Mouse (Mus musculus): ENCODE measurements at regions not wholly inside any gene's neighbourhood (a gene's known extent, or its start where the extent isn't known, plus 50 kb on each side); places are given as distances from the start of the nearest gene placed in this dataset.

DNA sequence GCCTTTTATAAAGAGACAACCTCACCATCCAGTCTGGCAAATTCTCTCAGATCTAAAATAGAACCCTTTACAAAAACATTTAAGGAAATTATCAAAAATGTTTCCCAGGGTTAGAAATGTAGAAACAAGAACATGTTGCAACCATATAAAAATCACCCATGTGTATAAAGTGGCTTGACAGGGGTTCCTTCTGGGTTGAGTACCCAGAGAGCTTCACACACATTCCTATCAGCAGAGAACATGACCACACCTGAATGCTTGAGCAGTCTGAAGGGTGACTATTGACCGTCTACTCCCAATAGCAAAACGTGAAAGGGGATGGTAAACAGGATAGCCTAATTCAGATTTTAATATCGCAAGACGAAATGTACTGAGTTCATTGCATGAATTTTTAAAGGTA, 57.8 kb upstream of the Zfand5 start:
- no peak for TF ChIP-seq POLR2A (IDR thresholded peaks at IDR 0.05; ENCODE audit: borderline replicate concordance, control insufficient read depth, low read depth, low read length)
- TF ChIP-seq CTCF (IDR thresholded peaks at IDR 0.05; ENCODE audit: control insufficient read depth, insufficient read depth, low read length): no peak

Data from bone marrow, adult 2 months (tissue).